Mouse (Mus musculus) cerebellum, adult 9-11 months (tissue): Measurements from ENCODE around the gene A930009A15Rik.

Experiments
- DNase-seq: peaks from one replicate; pipeline ENCODE4 v3.0.0; 2022

The A930009A15Rik gene

DNA sequence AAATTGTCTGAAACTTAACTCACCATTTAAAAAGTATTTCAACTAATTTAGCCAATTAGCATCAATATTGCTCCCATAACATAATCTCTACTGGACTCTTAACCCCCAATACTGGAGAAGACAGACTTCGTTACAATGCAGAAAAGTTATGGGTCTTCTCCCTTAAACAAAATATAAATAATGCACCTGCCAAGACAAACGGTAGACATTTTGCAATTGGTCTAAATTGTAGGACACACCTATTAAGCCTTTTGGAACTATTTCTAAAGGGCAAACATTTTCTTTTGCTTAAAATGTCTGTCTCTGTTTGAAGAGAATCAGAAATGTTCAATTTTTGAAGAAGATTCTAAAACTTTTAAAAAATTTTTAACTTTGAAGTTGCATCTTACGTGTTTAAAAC, 13.3 kb downstream of the A930009A15Rik start:
- no peak for DNase-seq

DNA sequence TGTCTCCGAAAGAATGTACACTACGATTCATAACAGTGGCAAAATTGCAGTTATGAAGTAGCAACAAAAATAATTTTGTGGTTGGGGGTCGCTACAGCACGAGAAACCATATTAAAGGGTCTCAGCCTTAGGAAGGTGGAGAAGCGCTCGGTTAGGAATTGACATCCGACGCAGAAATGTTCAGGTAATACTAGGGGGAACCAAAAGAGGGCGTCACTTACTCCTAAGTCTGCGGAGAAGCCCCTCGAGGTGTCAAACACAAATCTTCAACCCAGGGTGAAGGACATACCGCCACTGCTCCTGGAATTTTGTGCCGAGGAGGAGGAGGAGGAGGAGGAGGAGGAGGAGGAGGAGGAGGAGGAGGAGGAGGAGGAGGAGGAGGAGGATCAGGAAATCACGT, 14.9 kb downstream of the A930009A15Rik start:
- no peak for DNase-seq

DNA sequence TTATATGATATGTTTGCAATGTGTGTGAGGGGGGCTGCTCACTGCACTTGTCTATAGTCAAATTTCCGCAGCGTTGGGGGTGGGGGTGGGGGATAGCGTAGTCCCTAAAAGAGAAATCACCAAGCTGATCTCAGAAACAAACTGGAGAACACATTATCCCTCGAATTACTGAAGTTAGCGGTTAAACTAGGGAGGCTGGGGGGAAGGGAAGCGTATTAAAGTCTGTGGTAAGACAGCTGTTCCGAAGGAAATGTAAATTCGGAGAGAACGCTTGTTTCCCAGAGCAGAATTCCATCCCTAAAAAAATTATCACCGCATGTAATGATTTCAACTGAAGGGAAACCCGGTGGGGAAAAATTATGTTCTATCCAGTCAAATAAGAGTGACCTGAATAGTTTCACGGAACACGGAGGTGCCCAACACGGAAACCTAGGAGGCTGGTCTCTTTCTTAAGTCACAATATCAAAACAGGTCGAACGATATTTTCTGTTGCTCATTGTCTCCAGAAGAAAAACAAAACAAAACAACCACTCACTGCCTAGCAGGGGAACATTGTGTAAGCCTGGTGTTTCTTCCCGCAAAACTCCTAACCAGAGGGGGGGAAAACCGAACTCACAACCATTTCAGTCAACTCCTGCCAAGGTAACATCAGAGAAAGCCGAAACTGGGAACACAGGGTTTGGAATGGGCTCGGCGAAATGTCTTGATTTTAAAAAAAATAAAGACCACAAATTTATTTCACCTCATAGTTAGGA, 15.9 kb downstream of the A930009A15Rik start:
- no peak for DNase-seq

DNA sequence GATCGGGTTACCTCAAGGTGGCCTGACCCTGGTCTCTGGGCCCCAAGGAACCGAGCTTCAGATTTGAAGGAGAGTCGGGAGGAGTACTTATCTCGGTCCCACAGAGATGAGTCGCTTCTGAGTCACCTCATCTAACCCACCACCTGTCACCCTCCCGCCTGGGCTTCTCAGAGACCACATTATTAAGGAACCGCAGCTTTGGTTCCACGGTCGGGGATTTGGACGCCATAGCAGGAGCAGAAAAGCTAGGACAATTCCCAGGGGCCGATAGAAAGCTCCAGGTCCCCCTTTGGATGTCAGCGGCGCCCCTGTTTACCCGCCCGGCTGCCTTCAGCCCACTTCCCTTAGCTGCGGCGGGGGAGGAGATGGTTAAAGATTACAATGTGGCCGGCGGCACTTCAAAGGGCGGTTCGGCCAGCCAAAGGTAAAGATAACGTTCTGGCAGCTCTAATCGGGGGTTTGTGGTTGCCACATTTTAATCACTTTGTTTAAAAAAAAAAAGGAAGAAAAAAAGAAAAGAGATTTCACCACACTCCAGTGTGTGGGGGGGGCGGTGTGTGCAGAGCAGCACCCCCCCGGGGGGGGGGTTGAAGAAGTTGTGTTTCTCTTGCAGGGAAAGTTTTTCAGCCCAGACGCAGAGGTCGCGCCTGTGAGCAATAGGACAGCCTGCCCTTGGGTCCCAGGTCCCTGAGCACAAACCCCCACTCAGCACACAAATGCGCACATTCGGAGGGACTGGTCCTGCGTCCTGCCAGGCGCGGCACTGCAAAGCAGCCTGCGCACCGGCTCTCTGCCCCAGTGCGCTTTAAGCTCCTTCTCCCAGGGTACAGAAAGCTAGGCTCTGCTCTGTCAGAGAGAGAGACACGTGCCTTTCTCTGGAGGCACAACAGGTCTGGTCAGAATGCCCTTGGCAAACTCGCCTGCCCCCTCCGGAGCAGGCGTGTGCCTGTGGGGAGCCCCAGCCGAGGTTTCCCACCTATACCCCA, 16.8 kb downstream of the A930009A15Rik start:
- peak; percentile 54 for DNase-seq

DNA sequence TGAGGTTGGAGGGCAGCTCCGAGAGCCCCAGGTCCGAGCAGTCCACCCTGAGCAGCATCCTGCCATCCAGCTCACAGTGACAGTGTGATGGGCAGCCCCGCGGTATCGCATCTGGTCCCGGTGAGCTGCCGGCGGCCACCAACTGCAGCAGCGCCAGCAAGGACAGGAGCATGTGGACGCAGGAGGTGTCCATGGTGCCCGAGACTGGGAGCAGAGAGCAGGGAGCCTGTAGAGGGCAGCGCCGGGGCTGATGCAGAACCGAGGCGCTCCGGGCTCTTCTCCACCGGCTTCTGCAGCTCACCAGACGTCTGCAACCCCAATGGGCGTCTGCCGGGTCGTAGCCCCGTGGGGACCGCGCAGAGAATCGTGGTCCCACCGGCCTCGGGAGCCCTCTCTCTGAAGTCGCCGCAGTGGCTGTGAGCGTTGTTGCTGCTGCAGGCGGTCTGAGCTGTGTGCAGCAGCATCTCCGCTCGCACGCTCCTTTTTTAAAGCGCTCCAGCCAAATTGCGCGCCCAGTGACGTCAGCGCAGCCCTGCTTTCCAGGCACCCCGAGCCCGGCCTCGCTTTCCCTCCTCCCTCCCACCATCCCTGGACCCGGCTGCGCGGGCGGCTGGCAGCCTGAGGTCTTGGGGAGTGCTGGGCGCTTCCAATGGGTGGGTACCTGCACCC, 17.6 kb downstream of the A930009A15Rik start, which contains the start of gene Lgr5:
Gene Lgr5, minus strand, starts transcription at position 480 of the 669 bp plus-strand sequence.
- DNase-seq = peak; percentile 81

DNA sequence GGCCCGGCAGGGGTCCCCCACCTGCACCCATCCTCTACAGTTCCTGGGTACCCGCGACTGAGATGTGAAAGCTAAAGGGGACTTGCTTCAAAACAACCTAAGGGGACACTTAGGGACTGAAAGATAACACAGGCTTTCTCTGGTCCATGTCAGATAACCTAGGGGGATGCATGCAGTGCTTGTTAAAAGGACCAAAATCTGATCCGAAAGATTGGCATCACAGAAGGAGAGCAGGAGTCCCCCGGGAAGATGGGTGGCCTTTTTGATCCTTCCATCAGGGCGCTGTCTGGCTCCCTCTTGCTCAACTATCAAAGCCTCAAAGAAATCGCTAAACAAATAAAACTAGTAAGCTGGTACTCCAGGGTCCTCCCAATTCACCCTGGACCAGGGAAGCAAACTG, 18.2 kb downstream of the A930009A15Rik start:
- DNase-seq = no peak

DNA sequence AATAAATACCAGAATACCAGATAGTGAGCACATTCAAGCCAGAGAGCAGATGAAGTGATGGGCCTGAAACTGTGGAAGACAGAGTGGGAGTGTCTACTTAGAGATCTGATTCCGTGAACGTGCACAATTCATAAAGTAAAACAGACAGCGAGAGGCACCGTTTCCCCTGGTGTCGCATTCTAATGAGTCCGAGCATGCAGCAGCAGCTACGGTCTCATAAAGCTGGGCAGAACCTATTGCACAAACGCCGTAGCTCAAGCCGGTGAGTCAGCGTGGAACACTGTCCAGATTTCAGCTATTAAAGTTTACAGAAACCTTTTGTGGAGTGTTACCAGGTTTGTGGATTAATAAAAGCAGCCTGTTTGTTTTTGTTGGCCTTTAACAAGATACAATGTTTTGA, 23.4 kb downstream of the A930009A15Rik start:
- DNase-seq = no peak

DNA sequence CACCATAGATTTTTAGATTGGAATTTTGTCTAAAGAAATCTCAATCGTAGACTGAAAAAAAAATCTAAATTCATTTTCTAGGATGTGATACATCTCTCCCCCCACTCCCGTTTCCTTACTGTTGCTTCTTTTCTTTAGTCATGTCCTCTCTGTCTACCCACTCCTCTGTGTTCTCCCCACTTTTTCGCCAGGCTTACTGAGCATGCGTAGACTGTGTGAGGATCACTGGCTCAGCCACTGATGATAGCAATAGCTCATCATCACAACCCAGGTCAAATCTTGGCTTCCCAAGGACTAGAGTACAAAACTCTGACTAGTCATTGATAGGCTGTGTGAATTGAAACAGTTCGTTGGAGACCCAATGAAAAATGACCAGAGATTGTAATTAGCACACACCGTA, 23.9 kb downstream of the A930009A15Rik start:
- DNase-seq = no peak

DNA sequence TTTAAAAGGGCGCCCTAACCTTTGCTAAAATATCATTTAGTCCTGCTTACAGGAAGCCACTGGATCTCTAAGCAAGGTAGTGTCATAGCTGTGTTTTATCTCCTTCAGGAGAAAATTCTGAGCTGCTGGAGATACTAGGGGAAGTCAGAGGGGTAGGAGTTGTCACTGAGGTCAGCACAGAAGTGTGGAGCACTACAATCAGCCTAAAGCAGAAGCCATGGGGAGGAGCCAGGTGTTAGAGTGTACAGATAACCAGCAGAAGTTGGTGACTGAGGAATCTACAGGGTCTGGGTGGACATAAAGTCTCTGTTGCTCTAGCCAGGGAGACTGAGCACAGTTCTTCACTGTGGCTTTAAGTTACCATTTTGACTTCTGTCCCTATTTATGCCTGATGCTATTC, 26.0 kb downstream of the A930009A15Rik start:
- DNase-seq = no peak

DNA sequence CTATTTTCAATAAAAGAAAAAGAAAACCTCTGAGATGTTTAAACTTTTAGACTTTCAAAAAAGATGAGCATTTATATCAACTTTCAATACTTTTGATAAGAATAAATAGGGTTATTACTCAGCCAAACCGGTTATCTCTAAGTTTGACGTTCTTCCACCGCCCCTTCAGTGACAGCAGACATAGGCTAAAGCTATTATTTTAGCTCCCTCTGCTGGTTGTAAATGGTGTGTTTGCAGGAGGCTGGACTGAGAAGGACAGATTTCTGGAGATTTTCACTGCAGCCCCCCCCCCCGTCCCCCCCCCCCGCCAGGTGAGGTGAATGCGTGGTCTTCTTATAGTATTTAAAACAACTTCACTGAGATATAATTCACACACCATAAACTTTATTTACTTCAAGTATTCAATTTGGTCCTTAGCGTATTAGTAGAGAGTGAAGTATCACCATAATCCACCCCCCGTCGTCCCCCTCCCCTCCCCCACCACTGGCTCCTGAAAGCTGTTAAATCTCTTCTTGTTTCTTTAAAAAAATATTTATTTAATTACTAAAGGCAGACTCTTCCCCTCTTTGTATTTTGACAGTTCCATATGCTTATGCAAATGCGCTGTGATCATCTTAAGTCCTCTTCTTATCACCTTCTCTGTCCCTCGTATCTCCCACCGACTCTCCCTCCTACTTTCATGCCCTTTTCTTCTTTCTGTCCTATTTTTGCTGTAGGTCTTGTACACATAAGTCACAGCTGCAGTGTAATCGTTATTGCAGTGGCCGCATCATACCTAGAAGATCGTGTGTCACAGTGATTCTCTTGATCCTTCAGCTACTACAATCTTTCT, 47.9 kb downstream of the A930009A15Rik start:
- DNase-seq = peak; percentile 41

DNA sequence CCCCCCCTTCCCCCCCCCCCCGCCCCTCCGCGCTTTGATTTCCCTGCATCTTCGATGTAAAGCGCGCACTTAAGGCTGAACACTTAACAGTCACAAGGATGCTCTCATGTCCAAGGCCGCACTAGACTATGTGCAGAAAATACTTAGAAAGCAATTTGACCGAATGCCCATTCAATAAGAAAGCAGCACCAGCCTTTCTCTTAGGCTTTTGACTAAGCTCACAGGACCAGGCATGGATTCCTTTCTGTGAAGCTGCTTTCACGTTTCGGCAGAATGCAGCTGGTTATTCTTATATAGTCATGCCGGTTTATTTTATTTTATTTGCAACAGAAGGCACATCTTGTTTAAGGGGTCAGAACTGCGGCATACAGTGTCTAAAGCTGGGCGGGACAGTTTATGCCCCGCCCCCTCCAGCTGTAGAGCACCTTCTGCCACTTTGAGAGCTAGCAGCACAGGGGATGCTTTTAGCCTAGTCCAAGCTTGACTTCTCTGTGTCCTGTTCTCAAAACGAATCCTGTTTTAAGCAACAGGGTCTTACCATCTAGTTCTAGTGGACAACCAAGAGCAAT, 48.6 kb downstream of the A930009A15Rik start:
- DNase-seq = no peak

DNA sequence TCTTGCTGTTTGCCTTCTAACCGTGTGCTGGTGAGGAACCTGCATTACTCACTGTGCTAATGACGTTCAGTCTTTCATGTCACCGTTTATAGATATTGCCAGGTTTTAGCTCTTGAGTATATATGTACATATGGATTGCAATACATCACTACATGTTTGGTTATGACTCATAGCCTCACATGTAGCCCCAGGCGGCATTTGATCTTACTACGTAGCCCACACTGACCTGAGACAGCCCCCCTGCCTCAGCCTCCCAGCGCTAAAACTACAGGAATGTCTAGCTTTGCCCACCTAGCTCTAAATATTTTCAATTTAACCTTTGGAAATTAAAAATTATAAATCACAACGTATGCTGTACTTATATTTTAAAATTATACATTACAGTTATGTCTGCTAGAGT, 53.7 kb downstream of the A930009A15Rik start:
- no peak for DNase-seq

DNA sequence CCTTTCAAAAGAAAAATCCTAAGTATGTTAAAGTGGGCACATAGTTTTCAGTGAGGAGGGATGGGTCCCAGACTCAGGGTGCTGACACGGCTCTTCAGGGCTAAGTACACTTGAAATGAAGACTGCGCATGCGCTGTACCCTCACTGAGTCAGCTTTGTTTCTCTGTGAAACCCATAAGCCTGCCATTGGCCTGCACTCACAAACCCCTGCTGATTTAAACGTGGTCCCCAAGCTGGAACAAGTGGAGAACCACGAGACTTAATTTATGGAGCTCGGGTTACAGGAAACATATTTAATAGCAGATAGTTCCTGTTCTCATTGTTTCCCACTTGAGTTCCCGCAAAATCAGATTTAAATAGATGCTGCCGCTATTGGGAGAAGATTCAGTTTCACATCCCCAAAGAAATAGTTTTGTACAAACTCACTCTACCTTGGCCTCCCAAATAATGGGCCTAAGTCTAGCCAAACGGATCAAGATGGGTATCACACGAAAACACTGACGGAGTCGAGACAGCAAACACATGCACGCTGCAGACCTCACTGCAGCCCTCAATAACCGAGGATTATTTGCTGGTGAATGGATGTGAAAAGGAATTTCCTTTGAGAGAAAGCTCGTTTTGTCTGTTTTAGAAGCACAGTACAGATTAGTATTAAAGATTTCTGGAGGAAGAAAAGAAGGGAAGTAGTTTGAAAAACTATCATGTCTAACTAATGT, 54.3 kb downstream of the A930009A15Rik start:
- DNase-seq = no peak

DNA sequence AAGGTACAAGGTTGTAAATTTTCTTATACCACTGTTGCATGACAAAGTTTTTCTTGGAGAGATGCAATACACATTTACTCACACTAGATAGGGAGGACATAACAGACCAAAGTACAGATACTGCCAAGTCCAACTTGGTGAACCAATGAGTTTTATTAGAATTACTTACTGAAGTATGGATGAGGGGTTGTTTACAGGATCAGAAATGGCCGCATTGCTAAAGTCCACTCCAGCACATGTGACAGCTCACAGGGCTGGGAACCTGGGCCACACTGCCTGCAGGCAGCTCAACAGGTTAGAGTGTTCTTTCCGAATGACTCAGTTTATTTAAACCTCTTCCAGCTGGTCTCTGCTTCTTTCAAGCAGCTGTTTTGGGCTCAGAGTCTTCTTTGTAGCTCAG, 55.2 kb downstream of the A930009A15Rik start:
- DNase-seq = no peak

DNA sequence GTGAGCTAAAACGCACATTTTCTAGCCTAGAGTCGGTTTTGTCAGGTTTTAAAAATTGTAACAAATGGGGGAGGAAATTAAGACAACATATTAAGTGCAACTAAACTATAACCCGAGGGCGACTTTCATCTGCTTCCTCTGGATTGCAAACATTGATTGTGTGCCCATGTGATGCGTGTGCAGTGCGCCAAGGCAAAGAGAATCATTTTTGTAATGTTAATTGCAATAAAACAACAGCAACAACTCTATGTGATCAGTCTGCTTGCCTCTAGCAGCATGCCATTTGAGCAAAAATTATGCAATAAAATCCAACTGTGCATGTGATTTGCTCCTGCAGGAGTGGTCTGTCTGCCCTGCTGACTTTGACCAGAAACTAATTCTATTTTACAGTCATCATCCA, 56.9 kb downstream of the A930009A15Rik start:
- no peak for DNase-seq
